Mouse (Mus musculus) regulatory T cell (primary cell): ENCODE data around the gene Col25a1.

ENCODE experiments used
- in situ Hi-C: fragments of 300-600 bp; cut with MboI, MseI; formaldehyde crosslinking; loops from one replicate; pipeline ENCODE4 v1.15.1; 2025; ENCODE audit warnings: high pct_unique_total_duplicates

The Col25a1 gene

GRCm38 (mm10) chr3:130565586-130565985 lies 434.3 kb downstream of the Col25a1 start:
- in situ Hi-C loops: no loop called here

GRCm38 (mm10) chr3:130568331-130569095 lies 437.2 kb downstream of the Col25a1 start:
- in situ Hi-C loops: no loop called here

GRCm38 (mm10) chr3:130573243-130573642 lies 441.9 kb downstream of the Col25a1 start:
- in situ Hi-C loops: loop anchor here (5.0 kb wide), 1 partner anchor 476 kb away; no protein-coding TSS in a partner anchor

- in situ Hi-C loops: loop anchor here (5.0 kb wide), 1 partner anchor 477 kb away; no protein-coding TSS in a partner anchor
Observed at GRCm38 (mm10) chr3:130574652-130575051, 443.4 kb downstream of the Col25a1 start.

- in situ Hi-C loops: no loop called here
Observed at GRCm38 (mm10) chr3:130576683-130577082, 445.4 kb downstream of the Col25a1 start.

- in situ Hi-C loops: no loop called here
Observed at GRCm38 (mm10) chr3:130579501-130579900, 448.2 kb downstream of the Col25a1 start.

- in situ Hi-C loops: no loop called here
Observed at GRCm38 (mm10) chr3:130581577-130581976, 450.3 kb downstream of the Col25a1 start.

GRCm38 (mm10) chr3:130582903-130583664 lies 451.8 kb downstream of the Col25a1 start:
- in situ Hi-C loops: no loop called here

- in situ Hi-C loops: no loop called here
Observed at GRCm38 (mm10) chr3:130584007-130584406, 452.7 kb downstream of the Col25a1 start.

- in situ Hi-C loops: no loop called here
Observed at GRCm38 (mm10) chr3:130595050-130595449, 463.7 kb downstream of the Col25a1 start.

- in situ Hi-C loops: no loop called here
Observed at GRCm38 (mm10) chr3:130601491-130601890, 470.2 kb downstream of the Col25a1 start.

- in situ Hi-C loops: no loop called here
Observed at GRCm38 (mm10) chr3:130607924-130608323, 476.6 kb downstream of the Col25a1 start.

GRCm38 (mm10) chr3:130614444-130614843 lies 483.1 kb downstream of the Col25a1 start:
- in situ Hi-C loops: no loop called here

- in situ Hi-C loops: no loop called here
Observed at GRCm38 (mm10) chr3:130615625-130616024, 484.3 kb downstream of the Col25a1 start.

GRCm38 (mm10) chr3:130617439-130617898 lies 486.2 kb downstream of the Col25a1 start, which contains the start of gene Etnppl:
Gene Etnppl, plus strand, starts transcription at chr3:130617448.
- in situ Hi-C loops: no loop called here

GRCm38 (mm10) chr3:130620517-130621146 lies 489.3 kb downstream of the Col25a1 start:
- in situ Hi-C loops: loop anchor here (10.0 kb wide), 1 partner anchor 1104 kb away; no protein-coding TSS in a partner anchor

- in situ Hi-C loops: loop anchor here (10.0 kb wide), 1 partner anchor 1096 kb away; no protein-coding TSS in a partner anchor
Observed at GRCm38 (mm10) chr3:130628358-130628757, 497.1 kb downstream of the Col25a1 start.

GRCm38 (mm10) chr3:130633859-130634258 lies 502.6 kb downstream of the Col25a1 start:
- in situ Hi-C loops: no loop called here

- in situ Hi-C loops: no loop called here
Observed at GRCm38 (mm10) chr3:130646110-130646810, 515.0 kb downstream of the Col25a1 start.
